Mouse (Mus musculus): ENCODE results near the gene Lama2.

Gene Lama2

DNA sequence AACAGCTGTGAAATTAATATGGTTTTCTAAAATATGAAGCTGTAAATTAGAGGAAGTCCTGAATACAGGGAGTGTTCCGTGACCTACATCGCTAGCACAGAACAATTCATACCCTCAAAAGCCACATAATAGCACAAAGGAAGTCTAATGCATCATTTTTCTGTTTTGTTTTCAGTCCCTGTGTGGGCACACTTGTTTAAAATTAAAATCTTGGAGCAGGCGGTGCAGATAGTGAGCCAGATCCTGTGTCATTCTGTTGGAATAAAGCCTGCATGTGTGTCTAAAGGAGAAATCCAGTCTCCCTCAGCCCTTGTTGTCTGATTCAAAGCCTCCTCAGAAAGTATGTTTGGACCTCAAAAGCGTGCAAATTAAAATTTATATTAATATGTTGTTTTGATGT, 234.9 kb downstream of the Lama2 start:
- DNase-seq (ENCODE audit: low read depth, low spot score): no peak

DNA sequence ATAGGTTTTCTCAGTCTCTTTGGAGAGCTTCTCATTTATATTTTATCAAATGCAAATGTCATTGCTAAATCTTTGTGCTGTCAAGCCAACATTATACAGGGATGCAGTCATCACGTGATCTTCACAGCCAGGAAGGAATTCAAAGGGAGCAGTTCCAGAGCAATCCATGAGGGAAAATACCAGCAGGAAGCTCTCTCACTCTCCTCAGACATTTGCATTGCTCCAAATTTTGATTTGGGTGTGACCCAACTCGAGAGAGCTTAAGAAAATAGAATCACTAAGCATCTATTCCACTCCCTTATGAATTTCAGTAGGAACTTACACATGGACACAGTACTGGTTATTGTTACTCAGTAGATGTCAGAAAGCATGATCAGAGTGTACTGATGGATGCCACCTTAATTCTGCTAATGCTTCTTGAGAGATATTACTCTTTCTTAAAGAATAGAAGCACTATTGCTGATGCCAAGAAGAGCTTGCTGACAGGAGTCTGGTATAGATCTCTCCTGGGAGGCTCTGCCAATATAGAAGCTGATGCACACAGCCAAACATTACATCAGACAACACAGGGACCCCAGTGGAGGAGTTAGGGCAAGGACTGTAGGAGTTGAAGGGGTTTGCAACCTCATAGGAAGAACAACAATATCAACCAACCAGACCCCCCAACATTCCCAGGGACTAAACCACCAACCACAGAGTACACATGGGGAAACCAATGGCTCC, 236.5 kb downstream of the Lama2 start:
- no peak for DNase-seq (ENCODE audit: low read depth, low spot score)

- DNase-seq (ENCODE audit: low read depth, low spot score): no peak
Observed at GRCm38 (mm10) chr10:27378286-27378685, 241.3 kb downstream of the Lama2 start.

DNA sequence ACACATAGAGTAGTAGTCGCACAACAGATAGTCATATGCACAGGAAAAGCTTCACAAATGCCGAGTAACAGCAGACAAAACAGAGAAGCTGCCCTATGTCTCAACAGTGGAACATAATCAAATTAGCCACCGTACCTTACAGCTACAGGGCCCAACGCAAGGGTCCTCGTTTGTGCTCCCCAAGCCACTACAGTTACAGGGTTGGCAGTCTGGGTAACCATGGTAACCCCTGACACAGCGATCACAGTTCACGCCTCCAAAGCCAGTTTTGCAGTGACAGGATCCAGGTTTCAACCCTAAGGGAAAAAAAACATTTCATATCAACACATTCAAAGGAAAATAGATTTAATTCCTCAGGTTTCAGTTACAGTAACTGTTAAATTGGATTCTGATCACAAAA, 275.3 kb downstream of the Lama2 start:
- peak; percentile 3 for DNase-seq (ENCODE audit: low read depth, low spot score)

GRCm38 (mm10) chr10:27322410-27322990, 297.1 kb downstream of the Lama2 start:
- no peak for DNase-seq (ENCODE audit: low read depth, low spot score)

- DNase-seq (ENCODE audit: low read depth, low spot score): no peak
Observed at GRCm38 (mm10) chr10:27307444-27307843, 312.1 kb downstream of the Lama2 start.

GRCm38 (mm10) chr10:27305301-27305700, 314.3 kb downstream of the Lama2 start:
- no peak for DNase-seq (ENCODE audit: low read depth, low spot score)

GRCm38 (mm10) chr10:27285098-27285860, 334.3 kb downstream of the Lama2 start:
- DNase-seq (ENCODE audit: low read depth, low spot score): peak; percentile 27

- DNase-seq (ENCODE audit: low read depth, low spot score): no peak
Observed at GRCm38 (mm10) chr10:27267432-27267831, 352.1 kb downstream of the Lama2 start.

DNA sequence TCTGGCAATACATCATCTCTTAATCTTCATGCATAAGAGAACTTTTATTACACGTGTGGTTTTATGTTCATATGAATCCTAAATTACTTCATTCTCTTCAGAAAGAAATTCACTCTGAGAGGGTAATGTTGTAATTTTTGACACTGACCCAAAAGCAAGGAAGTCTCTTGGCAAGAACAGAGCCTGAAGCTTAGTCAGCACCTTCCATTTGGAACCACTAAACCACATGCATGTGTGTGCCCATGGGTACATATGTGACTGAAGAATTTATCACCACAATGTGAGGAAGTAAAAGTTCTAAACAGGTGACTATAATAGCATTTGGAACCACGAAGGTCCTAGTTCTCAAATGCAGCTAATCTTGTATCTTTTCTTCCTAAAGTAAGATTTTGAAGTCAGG, 353.7 kb downstream of the Lama2 start:
- no peak for DNase-seq (ENCODE audit: low read depth, low spot score)

DNA sequence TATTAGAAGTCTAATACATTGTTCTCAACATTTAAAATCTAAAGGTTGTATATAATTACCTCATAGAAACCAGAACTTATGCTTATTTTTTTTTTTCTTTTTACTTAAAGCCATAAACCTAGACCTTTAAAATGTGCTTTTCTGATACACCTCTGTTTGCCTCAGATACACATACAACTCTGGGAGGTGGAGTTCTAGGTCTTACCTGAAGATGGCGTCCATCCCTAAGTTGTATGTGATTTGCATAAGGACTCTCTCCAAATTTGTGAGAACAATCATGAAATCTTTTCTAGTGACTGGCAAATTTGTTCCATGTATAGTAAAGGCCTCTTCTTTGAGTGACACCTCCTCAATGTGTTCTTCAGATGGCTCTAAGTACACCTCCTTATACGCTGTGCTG, 354.8 kb downstream of the Lama2 start:
- no peak for DNase-seq (ENCODE audit: low read depth, low spot score)

GRCm38 (mm10) chr10:27249741-27250140, 369.8 kb downstream of the Lama2 start:
- no peak for DNase-seq (ENCODE audit: low read depth, low spot score)

- no peak for DNase-seq (ENCODE audit: low read depth, low spot score)
Observed at GRCm38 (mm10) chr10:27234755-27235154, 384.8 kb downstream of the Lama2 start.

GRCm38 (mm10) chr10:27233577-27233976, 386.0 kb downstream of the Lama2 start:
- no peak for DNase-seq (ENCODE audit: low read depth, low spot score)

GRCm38 (mm10) chr10:27223815-27224375, 395.7 kb downstream of the Lama2 start:
- no peak for DNase-seq (ENCODE audit: low read depth, low spot score)

DNA sequence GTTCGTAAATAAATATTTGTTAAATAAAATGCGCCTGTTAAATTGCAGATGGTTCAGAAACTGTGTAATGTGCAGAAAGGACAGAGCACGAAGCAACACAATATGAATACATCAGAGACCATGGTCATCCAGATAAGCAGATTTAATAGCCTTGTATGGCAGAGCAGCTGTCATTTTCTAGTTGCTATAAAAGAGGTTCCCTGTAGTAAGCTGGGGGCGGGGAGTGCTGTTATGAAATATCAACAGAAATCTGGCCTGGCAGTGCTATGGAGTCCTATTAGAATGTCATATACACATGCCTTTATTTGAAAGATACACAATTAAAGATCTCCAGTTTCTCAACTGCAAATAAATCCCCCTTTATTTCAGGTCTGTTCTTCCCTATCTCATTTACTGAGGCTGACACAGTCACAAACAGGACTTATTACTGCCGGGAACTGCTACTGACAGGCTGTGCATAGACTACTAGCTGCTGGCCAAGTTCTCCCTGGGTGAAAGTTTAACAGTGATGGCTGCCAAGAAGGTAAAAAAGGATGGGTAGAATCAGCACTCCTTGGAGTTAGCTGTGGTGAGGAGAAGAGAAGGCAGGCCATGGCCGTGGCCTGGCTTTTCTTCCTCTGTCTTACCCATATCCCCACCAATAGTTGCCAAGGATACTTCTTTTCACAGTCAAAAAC, 396.8 kb downstream of the Lama2 start:
- DNase-seq (ENCODE audit: low read depth, low spot score): no peak

- DNase-seq (ENCODE audit: low read depth, low spot score): no peak
Observed at GRCm38 (mm10) chr10:27219698-27220097, 399.9 kb downstream of the Lama2 start.

GRCm38 (mm10) chr10:27207320-27207719, 412.2 kb downstream of the Lama2 start:
- DNase-seq (ENCODE audit: low read depth, low spot score): no peak

GRCm38 (mm10) chr10:27198443-27198842, 421.1 kb downstream of the Lama2 start:
- DNase-seq (ENCODE audit: low read depth, low spot score): no peak

DNA sequence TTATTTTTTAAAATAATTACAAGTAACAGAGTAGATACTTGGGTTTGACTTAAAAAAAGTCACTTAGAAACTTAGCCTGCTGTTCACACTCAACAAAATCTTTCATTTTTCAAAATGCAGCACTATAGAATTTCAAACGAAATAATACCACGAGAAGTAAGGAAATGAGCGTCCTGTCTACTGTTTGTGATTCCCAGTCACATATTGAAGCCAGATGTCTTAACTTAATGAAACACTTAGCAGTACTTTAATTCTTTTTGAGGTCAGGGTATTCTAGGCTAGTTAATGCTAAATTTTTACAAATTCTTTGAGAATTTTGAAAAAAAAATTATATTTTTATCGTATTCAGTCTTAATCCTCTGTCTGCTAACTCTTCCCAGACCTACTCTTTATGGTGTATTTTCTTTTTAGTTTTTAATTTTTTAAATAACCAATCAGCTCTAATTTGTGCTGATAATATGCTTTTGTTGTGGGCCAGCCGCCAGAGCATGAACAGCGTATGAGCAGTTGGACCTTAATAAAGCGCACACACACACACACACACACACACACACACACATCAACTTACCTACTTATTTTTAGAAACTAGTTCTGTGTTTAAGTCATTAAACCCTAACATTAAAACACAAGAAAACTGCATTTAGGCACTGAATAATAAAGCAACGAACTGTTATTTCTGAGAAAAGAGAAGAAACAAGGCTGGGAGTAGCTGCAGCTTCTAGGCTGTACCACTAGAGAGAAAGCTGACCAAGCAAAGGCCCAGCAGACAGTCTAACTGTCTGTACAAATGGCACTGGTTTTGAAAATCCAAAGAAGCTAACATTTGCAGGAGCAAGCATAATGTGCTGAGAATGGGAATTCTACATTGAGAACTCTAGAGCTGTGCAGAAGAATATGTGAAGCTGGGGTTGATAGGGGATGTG, 425.3 kb downstream of the Lama2 start:
- DNase-seq (ENCODE audit: low read depth, low spot score): no peak
